Mouse (Mus musculus) right cerebral cortex, adult 2 months (tissue): ENCODE measurements around the gene Stx1b.
A peak's percentile ranks its signal among the peaks of the same experiment; 100 is the strongest.
"Not testable (repeated sequence)": the region's sequence is repeated elsewhere in the genome, so short reads cannot be mapped to it uniquely, and the experiment has no call there.

Experiments
- DNase-seq, 2 experiments: peaks; one replicate each; pipeline ENCODE4 v3.0.0; 2021 to 2022; ENCODE audit warnings: low spot score in 2 of 2

Gene Stx1b

DNA sequence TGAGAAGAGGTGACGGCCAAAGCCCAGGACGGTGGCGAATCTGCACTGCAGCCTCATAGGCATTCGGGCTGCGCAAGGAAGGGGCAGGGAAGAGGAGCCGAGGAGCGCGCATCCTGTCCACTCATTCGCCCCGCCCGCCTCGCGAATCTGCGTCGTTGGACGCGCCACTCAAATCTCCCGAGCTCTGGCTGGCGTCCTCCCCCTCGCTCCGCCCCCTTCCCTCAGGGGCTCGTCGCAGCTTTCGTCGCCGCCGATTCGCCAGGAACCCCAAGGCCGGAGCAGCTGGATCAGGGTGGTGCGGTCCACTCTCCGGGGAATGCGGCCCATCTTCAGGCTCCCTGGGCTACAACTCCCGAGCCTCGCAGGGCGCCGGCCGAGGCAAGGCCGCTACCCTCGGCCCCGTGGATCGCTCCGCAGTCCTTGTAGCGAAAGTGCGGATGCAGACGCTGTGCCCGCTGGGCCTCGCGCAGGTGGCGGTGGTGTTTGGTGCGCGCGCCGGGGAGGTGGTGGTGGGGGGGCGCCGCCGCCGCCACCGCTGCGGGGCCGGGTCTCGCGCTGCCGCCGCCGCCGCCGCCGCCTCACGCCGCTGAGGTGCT, 47.4 kb downstream of the Stx1b start:
- DNase-seq, result peak; percentile 95 to 97

DNA sequence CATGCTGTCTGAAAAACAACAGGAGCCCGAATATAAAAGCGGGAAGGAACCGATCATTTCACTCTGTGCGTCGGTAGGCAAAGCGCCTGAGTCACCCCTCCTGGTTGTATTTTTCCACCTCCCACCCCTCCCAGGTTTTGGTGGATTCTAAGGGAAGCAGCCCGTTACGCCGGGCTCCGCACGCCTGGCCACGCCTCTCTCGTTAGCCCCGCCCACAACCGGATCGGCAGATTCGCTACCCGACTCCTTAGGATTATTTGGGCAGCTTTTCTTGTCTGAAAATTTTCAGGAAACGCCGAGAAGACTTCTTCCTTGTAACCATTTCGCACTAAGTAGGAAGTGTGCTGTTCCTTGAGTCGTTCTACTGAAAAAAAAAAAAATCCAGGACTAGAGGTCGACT, 47.9 kb downstream of the Stx1b start, which contains the start of gene Setd1a:
TSS of gene Setd1a (plus strand) at position 245 of the 400 bp plus-strand sequence.
- peak; percentile 89 to 90 for DNase-seq

DNA sequence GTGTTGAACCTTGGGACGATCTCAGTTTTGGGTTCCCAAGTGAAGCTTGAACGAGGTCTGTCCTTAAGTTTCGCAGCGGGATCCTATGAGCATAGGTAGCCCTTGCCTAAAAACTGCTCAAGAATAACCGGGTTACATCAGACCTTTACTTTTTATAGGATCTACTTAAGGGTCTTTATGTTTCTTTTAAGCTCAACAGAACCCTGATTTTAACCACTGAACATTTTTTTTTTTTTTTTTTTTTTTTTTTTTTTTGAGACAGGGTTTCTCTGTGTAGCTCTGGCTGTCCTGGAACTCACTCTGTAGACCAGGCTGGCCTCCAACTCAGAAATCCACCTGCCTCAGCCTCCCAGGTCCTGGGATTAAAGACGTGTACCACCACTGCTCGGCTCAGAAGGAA, 48.5 kb downstream of the Stx1b start:
- DNase-seq, result not testable (repeated sequence)

DNA sequence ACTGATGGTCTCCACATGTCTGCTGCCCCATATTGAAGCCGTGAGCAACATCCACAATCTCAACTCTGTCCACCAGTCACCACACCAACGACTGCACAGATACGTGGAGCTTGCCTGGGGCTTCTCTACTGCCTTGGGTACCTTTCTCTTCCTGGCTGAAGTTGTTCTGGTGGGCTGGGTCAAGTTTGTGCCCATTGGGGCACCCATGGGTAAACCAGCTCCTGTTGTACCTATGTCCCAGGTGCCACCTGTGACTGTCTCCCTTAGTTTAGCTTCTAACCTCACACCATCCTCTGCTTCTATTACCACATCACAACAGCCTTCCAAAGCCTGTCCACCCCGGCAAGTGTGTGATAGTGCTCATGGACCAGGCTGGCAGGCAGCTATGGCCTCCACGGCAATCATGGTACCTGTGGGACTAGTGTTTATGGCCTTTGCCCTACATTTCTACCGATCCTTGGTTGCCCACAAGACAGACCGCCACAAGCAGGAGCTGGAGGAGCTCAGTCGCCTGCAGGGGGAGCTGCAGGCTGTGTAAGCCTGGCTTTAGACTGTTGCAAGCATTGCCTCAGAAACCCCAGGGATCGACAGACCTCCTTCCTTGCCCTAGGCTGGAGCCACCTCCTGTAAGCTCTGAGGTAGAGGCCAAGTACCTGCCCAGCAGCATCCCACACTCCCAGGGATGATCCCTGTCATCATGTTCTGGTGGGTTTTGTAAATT, 50.5 kb downstream of the Stx1b start:
- DNase-seq, result peak; percentile 65 to 67

DNA sequence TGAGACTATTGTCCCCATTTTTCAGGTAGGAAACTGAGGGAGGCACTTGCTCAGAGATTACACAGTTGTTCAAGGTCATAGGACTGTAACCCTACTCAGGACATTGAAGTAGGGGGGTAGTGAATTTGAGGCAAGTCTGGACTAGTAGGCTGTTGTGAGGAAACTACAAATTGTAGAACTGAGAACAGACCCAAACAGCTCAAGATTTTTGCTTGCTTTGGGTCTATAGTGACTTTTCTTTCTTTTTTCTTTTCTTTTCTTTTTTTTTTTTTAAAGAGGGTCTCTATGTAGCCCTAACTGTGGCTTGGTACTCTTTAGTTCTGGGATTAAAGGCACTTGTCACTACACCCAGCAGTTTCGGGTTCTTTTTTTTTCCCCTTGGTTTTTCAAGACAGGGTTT, 51.8 kb downstream of the Stx1b start:
- no peak for DNase-seq

DNA sequence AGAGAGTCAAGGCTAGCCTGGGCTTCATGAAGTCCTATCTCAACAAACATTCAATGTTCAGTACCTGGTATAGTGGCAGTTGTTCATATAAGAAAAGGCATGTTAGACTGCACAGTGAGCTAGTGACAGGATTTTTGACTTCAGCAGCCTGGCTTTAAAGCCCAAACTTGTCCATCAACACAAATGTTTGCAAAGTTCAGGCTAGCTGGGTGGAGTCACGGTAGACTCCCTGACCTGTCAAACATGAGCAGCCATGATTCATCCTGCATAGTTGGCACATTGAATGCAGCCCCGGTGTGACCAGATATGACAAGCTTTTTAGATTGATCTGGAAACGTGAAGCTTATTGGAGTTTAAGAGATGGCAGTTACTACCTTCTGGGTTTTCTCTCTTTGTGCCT, 52.3 kb downstream of the Stx1b start:
- DNase-seq, result no peak

DNA sequence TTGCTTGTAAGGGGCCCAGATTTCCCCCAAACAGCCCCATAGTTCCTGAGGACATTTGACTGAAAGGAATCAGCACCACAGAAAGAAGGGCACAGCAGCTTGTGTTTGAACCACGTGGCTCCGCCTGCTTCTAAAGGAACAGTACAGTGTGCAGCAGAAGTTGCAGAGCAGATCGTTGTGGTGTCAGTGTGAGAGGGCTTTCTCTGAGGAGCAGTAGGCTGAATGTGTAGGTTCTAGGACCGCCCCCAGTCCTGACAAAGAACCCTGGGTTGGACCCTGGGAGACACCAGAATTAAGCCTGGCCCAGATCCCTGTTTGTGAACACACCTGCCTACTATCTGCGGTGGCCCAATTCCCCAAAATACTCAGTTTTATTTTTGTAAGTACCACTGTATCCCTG, 53.1 kb downstream of the Stx1b start:
- DNase-seq, result peak; percentile 53 to 62

DNA sequence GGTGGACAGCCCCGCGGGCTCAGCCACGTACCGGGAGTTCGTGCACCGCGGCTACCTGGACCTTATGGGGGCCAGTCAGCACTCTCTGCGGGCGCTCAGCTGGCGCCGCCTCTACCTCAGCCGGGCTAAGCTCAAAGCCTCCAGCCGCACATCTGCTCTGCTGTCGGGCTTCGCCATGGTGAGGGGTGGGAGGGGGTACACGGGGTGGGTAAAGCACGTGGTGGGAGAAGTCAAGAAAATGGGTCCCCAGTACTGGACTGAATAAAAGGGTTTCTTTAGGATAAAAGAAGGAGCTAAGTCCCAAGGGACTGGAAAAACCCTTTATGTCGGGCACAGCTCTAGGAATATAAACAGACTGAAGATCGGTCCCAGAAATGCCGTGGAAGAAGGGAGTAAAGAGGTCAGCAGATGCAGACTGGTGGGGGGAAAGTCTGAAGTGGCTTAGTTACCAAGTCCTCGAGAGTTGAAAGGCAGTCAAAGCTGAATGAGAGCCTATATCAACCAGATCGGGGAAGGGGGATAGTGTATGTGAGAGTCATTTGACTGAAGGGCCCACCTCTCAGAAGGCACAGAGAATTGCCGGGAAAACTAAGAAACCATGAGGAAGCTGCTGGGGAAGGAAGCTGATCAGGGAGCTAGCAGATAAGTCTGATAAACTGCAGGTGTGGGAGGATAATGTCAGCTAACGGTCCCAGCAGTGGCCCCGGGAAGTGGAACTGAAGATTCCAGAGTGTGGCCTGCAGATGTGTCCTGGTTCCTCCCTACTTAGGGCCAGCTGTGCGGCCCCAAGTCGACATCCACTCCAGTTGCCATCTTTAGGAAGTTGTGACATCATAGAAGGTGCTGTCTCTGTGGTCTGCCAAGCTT, 54.1 kb downstream of the Stx1b start:
- DNase-seq, result peak in 1 of 2 experiments; percentile 36

DNA sequence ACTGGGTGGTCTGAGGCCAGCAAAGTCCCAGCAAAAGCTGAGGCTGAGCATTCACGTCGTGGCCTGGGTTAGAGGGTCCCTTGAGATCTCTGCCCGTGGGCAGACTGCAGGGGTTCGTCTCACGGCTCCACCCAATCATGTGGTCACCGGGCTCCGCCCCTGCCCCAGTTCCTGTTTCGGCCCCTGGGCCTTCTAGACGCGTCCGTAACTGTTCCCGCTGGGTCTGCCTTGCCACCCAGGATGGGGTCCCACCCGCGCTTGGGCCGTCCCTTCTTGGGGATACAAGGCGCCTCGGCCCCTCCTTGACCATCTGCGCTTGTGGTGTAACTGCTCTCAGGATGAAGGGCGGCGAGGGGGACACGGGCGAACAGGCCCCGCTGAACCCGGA, 54.7 kb downstream of the Stx1b start, which contains the start of gene Orai3:
TSS of gene Orai3 (plus strand) at position 165 of the 388 bp plus-strand sequence.
- peak; percentile 84 to 86 for DNase-seq

DNA sequence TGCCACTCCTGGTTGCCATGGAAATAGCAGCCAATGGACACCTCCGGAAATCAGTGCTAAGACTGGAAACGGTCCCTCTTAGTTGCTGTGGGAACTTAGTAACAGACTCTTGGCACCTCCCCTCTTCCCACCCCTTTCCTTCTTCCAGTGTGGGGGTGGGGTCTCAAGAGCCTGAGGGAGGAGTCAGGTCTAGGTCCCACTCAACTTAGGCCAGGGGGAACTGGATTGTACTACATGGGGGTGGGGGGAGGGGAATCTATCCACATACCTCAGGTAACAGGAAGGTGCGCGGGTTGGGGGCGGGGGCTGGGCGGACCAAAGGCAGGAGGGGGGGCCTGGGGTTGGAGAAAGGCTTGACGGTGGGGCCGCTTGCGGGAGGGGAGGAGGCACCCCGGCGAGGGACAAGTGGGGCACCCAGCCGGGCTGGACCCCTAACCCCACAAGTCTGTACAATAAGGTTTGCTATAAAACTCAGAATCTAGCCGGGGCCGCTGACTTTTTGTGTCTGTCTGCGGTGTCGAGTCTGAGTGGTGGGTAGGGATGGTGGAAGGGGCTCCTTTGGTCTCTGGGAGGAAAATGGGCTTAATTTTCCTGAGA, 55.3 kb downstream of the Stx1b start:
- DNase-seq, result peak; percentile 97 to 99

DNA sequence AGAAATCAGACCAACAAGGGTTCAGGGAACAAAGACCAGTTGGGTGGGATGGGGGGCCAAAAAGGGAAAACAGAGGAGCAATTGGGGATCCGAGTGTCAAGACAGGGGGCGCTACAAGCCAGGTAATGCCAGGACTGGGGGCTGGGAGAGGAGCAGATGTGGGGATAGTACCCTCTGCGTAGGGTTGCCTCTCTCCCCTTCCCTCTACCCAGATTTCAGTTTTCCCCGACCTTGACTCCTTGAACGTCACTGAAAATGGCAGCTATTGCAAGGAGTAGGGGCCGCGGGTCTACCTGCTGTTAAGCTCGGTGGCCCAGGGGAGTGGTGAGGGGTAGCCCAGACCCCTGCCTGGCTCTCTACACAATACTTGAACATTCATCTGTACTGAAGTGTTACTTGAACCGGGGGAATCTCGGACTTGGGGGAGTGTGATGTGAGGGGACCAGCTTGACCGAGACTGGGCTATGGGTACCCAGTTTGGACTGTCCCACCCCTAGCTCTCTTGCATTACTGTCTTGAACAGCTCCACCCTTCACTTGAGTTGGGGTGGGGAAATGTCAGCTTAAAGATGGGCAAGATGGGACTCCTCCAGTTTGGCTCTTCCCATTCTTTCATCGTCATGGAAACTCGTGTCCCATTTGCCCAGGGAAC, 55.9 kb downstream of the Stx1b start:
- DNase-seq, result no peak

DNA sequence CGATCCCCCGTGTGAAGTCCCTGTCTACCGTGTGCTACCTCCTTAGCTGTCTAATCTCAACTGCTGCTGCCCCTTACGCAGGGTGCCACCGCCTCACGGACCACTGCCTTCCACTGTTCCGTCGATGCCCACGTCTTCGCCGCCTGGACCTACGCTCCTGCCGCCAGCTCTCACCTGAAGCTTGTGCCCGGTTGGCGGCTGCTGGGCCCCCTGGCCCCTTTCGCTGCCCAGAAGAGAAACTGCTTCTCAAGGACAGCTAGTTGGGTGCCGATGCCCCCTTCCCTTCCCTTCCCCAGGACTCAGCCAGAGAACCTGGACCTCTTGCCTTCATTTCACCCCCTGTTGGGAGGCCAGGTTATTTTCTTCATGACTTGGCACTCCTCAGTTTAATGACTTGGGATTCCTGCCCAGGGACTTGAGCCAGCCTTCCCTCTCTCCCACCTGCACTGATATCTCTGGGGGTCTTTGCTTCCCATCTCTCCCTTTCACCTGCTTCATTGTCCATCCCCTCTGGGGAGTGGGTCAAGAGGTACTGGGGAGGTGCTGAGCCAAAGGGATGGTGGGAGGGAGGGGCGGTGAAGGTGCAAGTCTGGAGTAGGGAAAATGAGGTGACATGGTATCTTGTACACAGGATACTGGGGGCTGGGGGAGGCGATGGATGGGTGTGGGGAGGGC, 56.5 kb downstream of the Stx1b start:
- DNase-seq, result no peak

DNA sequence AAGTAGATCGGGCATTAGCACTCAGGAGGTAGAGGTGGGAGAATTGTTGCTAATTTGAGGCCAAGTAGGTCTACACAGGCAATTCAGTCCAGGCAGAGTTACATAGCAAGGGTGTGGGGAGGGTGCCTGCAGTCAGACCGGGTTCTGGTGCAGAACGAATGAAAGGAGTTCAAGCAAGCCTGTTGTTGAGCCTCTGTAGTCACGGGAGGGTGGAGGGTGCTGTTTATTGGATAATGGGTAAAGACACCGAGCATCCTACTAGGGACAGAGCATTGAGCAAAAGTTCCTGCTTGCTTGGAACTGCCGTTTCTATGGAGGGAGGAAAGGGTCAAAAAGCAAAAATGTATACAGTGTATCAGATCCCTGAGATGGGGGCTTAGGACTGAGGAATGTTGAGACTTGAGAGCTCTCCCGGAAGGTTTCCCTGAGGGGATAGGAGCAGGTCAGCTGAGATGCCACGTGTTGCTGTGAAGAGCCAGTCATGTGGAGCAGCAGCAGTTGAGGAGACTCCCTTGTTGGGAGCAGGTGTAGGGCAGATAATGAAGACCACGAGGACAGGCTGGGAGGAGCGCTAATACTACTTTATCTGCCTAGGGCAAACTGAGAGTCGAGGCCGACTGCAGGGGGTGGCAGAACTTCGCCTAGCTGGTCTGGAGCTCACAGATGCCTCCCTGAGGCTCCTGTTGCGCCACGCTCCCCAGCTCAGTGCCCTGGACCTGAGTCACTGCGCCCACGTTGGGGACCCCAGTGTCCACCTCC, 57.3 kb downstream of the Stx1b start:
- no peak for DNase-seq

DNA sequence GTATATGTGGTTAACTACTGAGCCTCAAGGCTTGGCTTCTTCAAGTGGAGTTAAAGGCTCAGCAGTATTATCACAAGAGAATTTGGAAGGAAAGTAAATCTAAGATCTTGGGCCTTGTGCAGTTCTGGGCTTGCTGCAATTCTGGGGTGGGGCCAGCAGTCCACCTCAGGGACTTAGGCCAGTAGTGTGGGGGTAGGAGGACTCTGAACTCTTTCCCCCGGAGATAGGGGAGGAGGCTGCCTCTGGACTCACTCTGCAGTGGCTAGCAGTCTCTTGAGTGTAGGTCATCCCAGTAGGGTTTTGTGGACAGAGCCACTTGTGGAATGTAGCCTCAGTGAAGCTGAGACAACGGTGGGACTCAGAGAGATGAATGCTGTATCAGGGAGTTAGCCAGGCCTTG, 58.6 kb downstream of the Stx1b start:
- no peak for DNase-seq

DNA sequence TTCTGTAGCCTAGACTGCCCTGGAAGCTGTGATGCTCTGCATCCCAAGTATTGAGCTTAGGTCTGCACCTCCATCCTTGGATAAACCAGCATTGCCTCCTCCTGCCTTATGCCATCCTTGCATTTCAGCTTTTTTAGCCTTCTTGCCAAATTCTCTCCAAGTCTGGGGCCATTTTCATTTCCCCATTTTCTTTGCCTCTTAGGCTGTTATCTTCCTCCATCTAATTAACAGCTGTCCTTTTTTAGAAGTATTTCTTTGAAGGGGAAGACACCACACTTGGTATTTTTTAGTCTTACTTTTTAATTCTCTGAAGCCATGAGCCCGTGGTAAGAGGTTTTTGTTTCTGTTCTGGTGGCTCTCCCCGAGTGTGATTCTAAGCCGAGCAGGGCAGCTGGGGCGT, 60.7 kb downstream of the Stx1b start:
- no peak for DNase-seq

DNA sequence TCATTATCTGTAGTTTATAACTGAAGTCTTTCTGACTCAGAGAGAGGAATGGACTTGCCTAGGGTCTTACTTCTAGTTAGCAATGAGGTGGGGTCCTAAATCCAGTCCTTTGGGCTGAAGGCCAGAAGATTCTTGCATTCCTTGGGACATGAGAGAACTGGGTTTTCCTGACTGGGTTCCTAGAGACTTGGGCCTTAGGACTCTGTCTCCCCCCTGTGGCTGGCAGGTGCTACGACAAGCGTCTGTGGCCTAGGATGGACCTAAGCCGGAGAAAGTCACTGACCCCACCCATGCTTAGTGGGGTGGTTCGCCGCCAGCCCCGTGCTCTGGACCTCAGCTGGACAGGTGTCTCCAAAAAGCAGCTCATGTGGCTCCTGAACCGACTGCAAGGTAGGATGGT, 63.3 kb downstream of the Stx1b start:
- peak; percentile 62 for DNase-seq

DNA sequence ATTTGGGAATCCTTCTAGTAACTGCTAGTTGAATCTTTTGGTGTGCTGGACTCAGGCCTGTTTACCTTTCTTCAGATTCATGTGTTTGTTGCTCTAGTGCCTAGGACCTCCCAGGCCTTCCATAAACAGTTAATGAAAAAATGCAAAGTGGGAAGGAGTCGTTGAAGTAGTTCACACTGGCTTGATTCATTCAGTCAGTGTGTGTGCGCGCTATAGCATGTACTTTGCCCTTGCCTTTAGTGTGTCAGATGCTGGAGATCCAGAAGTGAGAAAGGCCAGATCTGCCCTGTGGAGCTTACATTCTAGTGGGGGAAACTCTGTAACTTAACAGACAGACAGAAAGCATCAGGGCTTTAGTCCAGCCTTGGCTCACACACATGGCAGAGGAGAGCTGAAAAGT, 63.9 kb downstream of the Stx1b start:
- DNase-seq, result no peak

DNA sequence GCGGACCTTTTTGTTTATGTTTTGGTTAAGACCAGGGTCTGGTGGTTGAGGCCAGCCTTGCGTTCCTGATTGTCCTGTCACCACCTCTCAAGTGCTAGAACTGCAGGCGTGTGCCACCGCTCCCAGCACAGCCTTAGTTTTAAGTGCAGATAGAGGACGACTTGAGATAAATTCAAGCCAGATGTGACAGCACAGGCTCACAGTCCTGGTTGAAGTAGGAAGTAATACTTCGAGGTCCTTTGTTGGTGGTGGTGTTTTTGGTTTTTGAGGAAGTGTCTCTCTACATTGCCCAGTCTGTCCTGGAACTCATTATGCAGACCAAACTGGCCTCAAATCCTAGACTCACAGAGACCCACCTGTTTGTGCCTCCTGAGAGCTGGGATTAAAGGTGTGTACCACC, 64.6 kb downstream of the Stx1b start:
- no peak for DNase-seq
